Mouse (Mus musculus): ENCODE measurements at regions not wholly inside any gene's neighbourhood (a gene's known extent, or its start where the extent isn't known, plus 50 kb on each side); places are given as distances from the start of the nearest gene placed in this dataset.

- TF ChIP-seq CTCF (IDR thresholded peaks at IDR 0.05; ENCODE audit: low read depth) = no peak
- no peak for TF ChIP-seq EP300 (optimal IDR thresholded peaks at IDR 0.05)
These were observed 506.2 kb upstream of the Rgma start for GRCm38 (mm10) chr7:72869068-72869467.
